Mouse (Mus musculus): Measurements from ENCODE around the gene Npas2. TPM values are rescaled to one million over a fixed set of nuclear protein-coding genes. Genes with fewer than 3 reads are reported as not detected.

Npas2 gene
- polyA plus RNA-seq, 1 experiment from 2014 or later: 0.86 TPM

- no peaks in the 10 kb centered on the region for H3K9me3 ChIP-seq
- H3K27me3 ChIP-seq: 0 out of 2 replicates have a peak, but pooled peaks cover 5% of the 10 kb centered on the region
- H3K4me3 ChIP-seq: no peak overlapping the region
- ATAC-seq (ENCODE audit: insufficient number of reproducible peaks, insufficient read depth, low FRiP score, low TSS enrichment): no peak
- H3K36me3 ChIP-seq: 0 out of 2 replicates have a peak, but pooled peaks cover 4% of the 10 kb centered on the region
- no peak overlapping the region for H3K9ac ChIP-seq
- no peak overlapping the region for H3K4me2 ChIP-seq (replicated peaks)
- 80% methylated on average over 4 of the region's 4 CpGs for WGBS
- no peak overlapping the region for H3K27ac ChIP-seq
- no peaks in the 10 kb centered on the region for H3K4me1 ChIP-seq
Measured at GRCm38 (mm10) chr1:39387497-39387896, 194.0 kb downstream of the Npas2 start.

- Histone ChIP-seq H3K4me3 (no peak overlapping the region), H3K9ac (no peak overlapping the region), H3K27me3 (0 out of 2 replicates have a peak, but pooled peaks cover 5% of the 10 kb centered on the region), H3K9me3 (no peaks in the 10 kb centered on the region), H3K4me2 (replicated peaks) (no peak overlapping the region), H3K4me1 (no peaks in the 10 kb centered on the region), H3K36me3 (0 out of 2 replicates have a peak, but pooled peaks cover 4% of the 10 kb centered on the region), H3K27ac (no peak overlapping the region)
- ATAC-seq (ENCODE audit: insufficient number of reproducible peaks, insufficient read depth, low FRiP score, low TSS enrichment): no peak
- 81% methylated on average over 2 of the region's 2 CpGs for WGBS
Measured at GRCm38 (mm10) chr1:39388163-39388562, 194.6 kb downstream of the Npas2 start.

GRCm38 (mm10) chr1:39389338-39389737, 195.8 kb downstream of the Npas2 start:
- H3K9ac ChIP-seq: no peak overlapping the region
- WGBS: 90% methylated on average over 11 of the region's 11 CpGs
- no peak overlapping the region for H3K27ac ChIP-seq
- 0 out of 2 replicates have a peak, but pooled peaks cover 4% of the 10 kb centered on the region for H3K36me3 ChIP-seq
- H3K4me3 ChIP-seq: no peak overlapping the region
- ATAC-seq (ENCODE audit: insufficient number of reproducible peaks, insufficient read depth, low FRiP score, low TSS enrichment): no peak
- H3K9me3 ChIP-seq: no peaks in the 10 kb centered on the region
- H3K27me3 ChIP-seq: 0 out of 2 replicates have a peak, but pooled peaks cover 5% of the 10 kb centered on the region
- H3K4me2 ChIP-seq (replicated peaks): no peak overlapping the region
- H3K4me1 ChIP-seq: 0 out of 2 replicates have a peak, but pooled peaks cover under 1% of the 10 kb centered on the region

- ATAC-seq (ENCODE audit: insufficient number of reproducible peaks, insufficient read depth, low FRiP score, low TSS enrichment): no peak
- WGBS: 85% methylated on average over 6 of the region's 6 CpGs
Measured at GRCm38 (mm10) chr1:39391652-39392051, 198.1 kb downstream of the Npas2 start.

GRCm38 (mm10) chr1:39392189-39392588, 198.7 kb downstream of the Npas2 start:
- WGBS: 56% methylated on average over 3 of the region's 3 CpGs
- Histone ChIP-seq H3K27me3 (0 out of 2 replicates have a peak, but pooled peaks cover 5% of the 10 kb centered on the region), H3K36me3 (0 out of 2 replicates have a peak, but pooled peaks cover 4% of the 10 kb centered on the region), H3K9me3 (no peaks in the 10 kb centered on the region), H3K27ac (no peak overlapping the region), H3K4me1 (0 out of 2 replicates have a peak, but pooled peaks cover 3% of the 10 kb centered on the region), H3K4me3 (no peak overlapping the region), H3K4me2 (replicated peaks) (no peak overlapping the region), H3K9ac (no peak overlapping the region)
- no peak for ATAC-seq (ENCODE audit: insufficient number of reproducible peaks, insufficient read depth, low FRiP score, low TSS enrichment)

More at GRCm38 (mm10) chr1:39391652-39392051, 198.1 kb downstream of the Npas2 start:
- Histone ChIP-seq H3K27ac (no peak overlapping the region), H3K4me2 (replicated peaks) (no peak overlapping the region), H3K9me3 (no peaks in the 10 kb centered on the region), H3K36me3 (0 out of 2 replicates have a peak, but pooled peaks cover 4% of the 10 kb centered on the region), H3K27me3 (0 out of 2 replicates have a peak, but pooled peaks cover 5% of the 10 kb centered on the region), H3K9ac (no peak overlapping the region), H3K4me1 (0 out of 2 replicates have a peak, but pooled peaks cover 3% of the 10 kb centered on the region), H3K4me3 (no peak overlapping the region)

GRCm38 (mm10) chr1:39393217-39393867, 199.8 kb downstream of the Npas2 start:
- WGBS: 81% methylated on average over 8 of the region's 8 CpGs
- H3K9me3 ChIP-seq: no peaks in the 10 kb centered on the region
- no peak overlapping the region for H3K9ac ChIP-seq
- H3K4me3 ChIP-seq: no peak overlapping the region
- 0 out of 2 replicates have a peak, but pooled peaks cover 3% of the 10 kb centered on the region for H3K4me1 ChIP-seq
- 0 out of 2 replicates have a peak, but pooled peaks cover 5% of the 10 kb centered on the region for H3K27me3 ChIP-seq
- H3K4me2 ChIP-seq (replicated peaks): no peak overlapping the region
- no peak for ATAC-seq (ENCODE audit: insufficient number of reproducible peaks, insufficient read depth, low FRiP score, low TSS enrichment)
- H3K36me3 ChIP-seq: 0 out of 2 replicates have a peak, but pooled peaks cover 4% of the 10 kb centered on the region
- no peak overlapping the region for H3K27ac ChIP-seq

- Histone ChIP-seq H3K9ac (no peak overlapping the region), H3K4me2 (replicated peaks) (no peak overlapping the region), H3K27me3 (0 out of 2 replicates have a peak, but pooled peaks cover 5% of the 10 kb centered on the region), H3K27ac (no peak overlapping the region), H3K4me1 (0 out of 2 replicates have a peak, but pooled peaks cover 3% of the 10 kb centered on the region), H3K9me3 (no peaks in the 10 kb centered on the region), H3K4me3 (no peak overlapping the region), H3K36me3 (no peaks in the 10 kb centered on the region)
- no peak for ATAC-seq (ENCODE audit: insufficient number of reproducible peaks, insufficient read depth, low FRiP score, low TSS enrichment)
- 59% methylated on average over 10 of the region's 10 CpGs for WGBS
Measured at GRCm38 (mm10) chr1:39394096-39394495, 200.6 kb downstream of the Npas2 start.

- H3K9ac ChIP-seq: no peak overlapping the region
- H3K4me1 ChIP-seq: 0 out of 2 replicates have a peak, but pooled peaks cover 3% of the 10 kb centered on the region
- no peaks in the 10 kb centered on the region for H3K36me3 ChIP-seq
- no peak for ATAC-seq (ENCODE audit: insufficient number of reproducible peaks, insufficient read depth, low FRiP score, low TSS enrichment)
- WGBS: 75% methylated on average over 3 of the region's 3 CpGs
- no peak overlapping the region for H3K4me2 ChIP-seq (replicated peaks)
- no peak overlapping the region for H3K4me3 ChIP-seq
- no peak overlapping the region for H3K27ac ChIP-seq
- no peaks in the 10 kb centered on the region for H3K9me3 ChIP-seq
- H3K27me3 ChIP-seq: 0 out of 2 replicates have a peak, but pooled peaks cover 5% of the 10 kb centered on the region
Measured at GRCm38 (mm10) chr1:39394650-39395049, 201.1 kb downstream of the Npas2 start.

- ATAC-seq (ENCODE audit: insufficient number of reproducible peaks, insufficient read depth, low FRiP score, low TSS enrichment): no peak
- Histone ChIP-seq H3K4me2 (replicated peaks) (no peak overlapping the region), H3K9ac (no peak overlapping the region), H3K27me3 (no peaks in the 10 kb centered on the region), H3K36me3 (no peaks in the 10 kb centered on the region), H3K27ac (no peak overlapping the region), H3K4me1 (0 out of 2 replicates have a peak, but pooled peaks cover 3% of the 10 kb centered on the region), H3K4me3 (no peak overlapping the region), H3K9me3 (no peaks in the 10 kb centered on the region)
- 73% methylated on average over 4 of the region's 4 CpGs for WGBS
Measured at GRCm38 (mm10) chr1:39396347-39396746, 202.8 kb downstream of the Npas2 start.

- Histone ChIP-seq H3K27ac (no peak overlapping the region), H3K9ac (no peak overlapping the region), H3K4me3 (no peak overlapping the region), H3K9me3 (no peaks in the 10 kb centered on the region), H3K4me2 (replicated peaks) (no peak overlapping the region), H3K4me1 (0 out of 2 replicates have a peak, but pooled peaks cover 3% of the 10 kb centered on the region), H3K36me3 (no peaks in the 10 kb centered on the region), H3K27me3 (no peaks in the 10 kb centered on the region)
- ATAC-seq (ENCODE audit: insufficient number of reproducible peaks, insufficient read depth, low FRiP score, low TSS enrichment): no peak
- 88% methylated on average over 6 of the region's 6 CpGs for WGBS
Measured at GRCm38 (mm10) chr1:39398284-39398683, 204.8 kb downstream of the Npas2 start.

GRCm38 (mm10) chr1:39399228-39399627, 205.7 kb downstream of the Npas2 start:
- WGBS: 76% methylated on average over 4 of the region's 4 CpGs
- ATAC-seq (ENCODE audit: insufficient number of reproducible peaks, insufficient read depth, low FRiP score, low TSS enrichment): no peak
- Histone ChIP-seq H3K9me3 (no peaks in the 10 kb centered on the region), H3K36me3 (no peaks in the 10 kb centered on the region), H3K4me2 (replicated peaks) (no peak overlapping the region), H3K4me3 (no peak overlapping the region), H3K27ac (no peak overlapping the region), H3K9ac (no peak overlapping the region), H3K27me3 (no peaks in the 10 kb centered on the region), H3K4me1 (0 out of 2 replicates have a peak, but pooled peaks cover 3% of the 10 kb centered on the region)

- Histone ChIP-seq H3K27me3 (no peaks in the 10 kb centered on the region), H3K4me1 (no peaks in the 10 kb centered on the region), H3K9ac (no peak overlapping the region), H3K36me3 (no peaks in the 10 kb centered on the region), H3K4me2 (replicated peaks) (no peak overlapping the region), H3K27ac (no peak overlapping the region), H3K4me3 (no peak overlapping the region), H3K9me3 (no peaks in the 10 kb centered on the region)
- no peak for ATAC-seq (ENCODE audit: insufficient number of reproducible peaks, insufficient read depth, low FRiP score, low TSS enrichment)
- 90% methylated on average over 3 of the region's 3 CpGs for WGBS
Measured at GRCm38 (mm10) chr1:39400173-39400572, 206.6 kb downstream of the Npas2 start.
